Mouse (Mus musculus): ENCODE data around the gene Agr2. TPM values are rescaled to one million over a fixed set of nuclear protein-coding genes. Genes with fewer than 3 reads are reported as not detected.

Agr2 gene
- polyA plus RNA-seq, 1 experiment from 2014 or later = 430 TPM

GRCm38 (mm10) chr12:36032419-36032818 is 39.7 kb downstream of the Agr2 start:
- Histone ChIP-seq H3K9me3 (ENCODE audit: control insufficient read depth, low read length) (no peaks in the 10 kb centered on the region; the same call in 1 of the 2 replicates), H3K4me2 (ENCODE audit: low read depth, low read length) (no peak overlapping the region), H3K27ac (ENCODE audit: low read length) (no peak overlapping the region), H3K9ac (ENCODE audit: low read depth, low read length) (no peak overlapping the region), H3K4me1 (ENCODE audit: control insufficient read depth, insufficient read depth, low read length) (peaks cover 4% of the 10 kb centered on the region; the same call in 1 of the 2 replicates), H3K4me3 (ENCODE audit: low read length) (no peak overlapping the region), H3K36me3 (ENCODE audit: control insufficient read depth, insufficient read depth, low read length) (no peaks in the 10 kb centered on the region), H3K27me3 (replicated peaks; ENCODE audit: control insufficient read depth, insufficient read depth, low read length) (no peaks in the 10 kb centered on the region)
- no peak for ATAC-seq
- 71% methylated on average over 4 of the region's 4 CpGs for WGBS

GRCm38 (mm10) chr12:36035501-36035900 is 42.8 kb downstream of the Agr2 start:
- Histone ChIP-seq H3K27me3 (replicated peaks; ENCODE audit: control insufficient read depth, insufficient read depth, low read length) (no peaks in the 10 kb centered on the region), H3K9me3 (ENCODE audit: control insufficient read depth, low read length) (no peaks in the 10 kb centered on the region; the same call in 1 of the 2 replicates), H3K36me3 (ENCODE audit: control insufficient read depth, insufficient read depth, low read length) (no peaks in the 10 kb centered on the region), H3K4me3 (ENCODE audit: low read length) (no peak overlapping the region), H3K4me1 (ENCODE audit: control insufficient read depth, insufficient read depth, low read length) (no peaks in the 10 kb centered on the region), H3K4me2 (ENCODE audit: low read depth, low read length) (no peak overlapping the region), H3K27ac (ENCODE audit: low read length) (no peak overlapping the region), H3K9ac (ENCODE audit: low read depth, low read length) (no peak overlapping the region)
- ATAC-seq = no peak
- WGBS = 94% methylated on average over 6 of the region's 6 CpGs

GRCm38 (mm10) chr12:36036121-36036520 is 43.4 kb downstream of the Agr2 start:
- Histone ChIP-seq H3K4me1 (ENCODE audit: control insufficient read depth, insufficient read depth, low read length) (peaks cover 4% of the 10 kb centered on the region; the same call in 1 of the 2 replicates), H3K4me3 (ENCODE audit: low read length) (no peak overlapping the region), H3K9me3 (ENCODE audit: control insufficient read depth, low read length) (no peaks in the 10 kb centered on the region; the same call in 1 of the 2 replicates), H3K36me3 (ENCODE audit: control insufficient read depth, insufficient read depth, low read length) (no peaks in the 10 kb centered on the region), H3K27me3 (replicated peaks; ENCODE audit: control insufficient read depth, insufficient read depth, low read length) (no peaks in the 10 kb centered on the region), H3K27ac (ENCODE audit: low read length) (no peak overlapping the region), H3K4me2 (ENCODE audit: low read depth, low read length) (no peak overlapping the region), H3K9ac (ENCODE audit: low read depth, low read length) (no peak overlapping the region)
- 92% methylated on average over 7 of the region's 7 CpGs for WGBS
- ATAC-seq = no peak

GRCm38 (mm10) chr12:36036776-36037175 is 44.1 kb downstream of the Agr2 start:
- Histone ChIP-seq H3K4me2 (ENCODE audit: low read depth, low read length) (no peak overlapping the region), H3K27me3 (replicated peaks; ENCODE audit: control insufficient read depth, insufficient read depth, low read length) (no peaks in the 10 kb centered on the region), H3K4me1 (ENCODE audit: control insufficient read depth, insufficient read depth, low read length) (peaks cover 4% of the 10 kb centered on the region; the same call in 1 of the 2 replicates), H3K36me3 (ENCODE audit: control insufficient read depth, insufficient read depth, low read length) (no peaks in the 10 kb centered on the region), H3K4me3 (ENCODE audit: low read length) (no peak overlapping the region), H3K9me3 (ENCODE audit: control insufficient read depth, low read length) (no peaks in the 10 kb centered on the region; the same call in 1 of the 2 replicates), H3K9ac (ENCODE audit: low read depth, low read length) (no peak overlapping the region), H3K27ac (ENCODE audit: low read length) (no peak overlapping the region)
- 72% methylated on average over 10 of the region's 10 CpGs for WGBS
- no peak; the same call in 1 of the 2 replicates for ATAC-seq

GRCm38 (mm10) chr12:36039541-36040084 is 46.9 kb downstream of the Agr2 start:
- H3K4me3 ChIP-seq (ENCODE audit: low read length) = 0 out of 2 replicates have a peak overlapping the region, but pooled peaks have one; percentile 10
- no peak overlapping the region for H3K9ac ChIP-seq (ENCODE audit: low read depth, low read length)
- 56% methylated on average over 9 of the region's 9 CpGs for WGBS
- H3K4me2 ChIP-seq (ENCODE audit: low read depth, low read length) = 0 out of 2 replicates have a peak overlapping the region, but pooled peaks have one; percentile 26
- H3K27me3 ChIP-seq (replicated peaks; ENCODE audit: control insufficient read depth, insufficient read depth, low read length) = no peaks in the 10 kb centered on the region
- no peaks in the 10 kb centered on the region for H3K36me3 ChIP-seq (ENCODE audit: control insufficient read depth, insufficient read depth, low read length)
- ATAC-seq = no peak
- no peak overlapping the region for H3K27ac ChIP-seq (ENCODE audit: low read length)
- peaks cover 4% of the 10 kb centered on the region; the same call in 1 of the 2 replicates for H3K4me1 ChIP-seq (ENCODE audit: control insufficient read depth, insufficient read depth, low read length)
- H3K9me3 ChIP-seq (ENCODE audit: control insufficient read depth, low read length) = no peaks in the 10 kb centered on the region

- H3K27me3 ChIP-seq (replicated peaks; ENCODE audit: control insufficient read depth, insufficient read depth, low read length) = no peaks in the 10 kb centered on the region
- H3K4me2 ChIP-seq (ENCODE audit: low read depth, low read length) = peak overlapping the region; percentile 86
- 55% methylated on average over 10 of the region's 10 CpGs for WGBS
- H3K4me3 ChIP-seq (ENCODE audit: low read length) = peak overlapping the region; percentile 90
- no peaks in the 10 kb centered on the region for H3K36me3 ChIP-seq (ENCODE audit: control insufficient read depth, insufficient read depth, low read length)
- H3K27ac ChIP-seq (ENCODE audit: low read length) = no peak overlapping the region
- H3K9me3 ChIP-seq (ENCODE audit: control insufficient read depth, low read length) = no peaks in the 10 kb centered on the region
- H3K4me1 ChIP-seq (ENCODE audit: control insufficient read depth, insufficient read depth, low read length) = peaks cover 4% of the 10 kb centered on the region; the same call in 1 of the 2 replicates
- peak overlapping the region; percentile 46 for H3K9ac ChIP-seq (ENCODE audit: low read depth, low read length)
- no peak for ATAC-seq
Measured at GRCm38 (mm10) chr12:36040571-36041280, 48.0 kb downstream of the Agr2 start.

- peak overlapping the region; percentile 90 for H3K4me3 ChIP-seq (ENCODE audit: low read length)
Measured at GRCm38 (mm10) chr12:36041281-36041589, 48.5 kb downstream of the Agr2 start.

GRCm38 (mm10) chr12:36041703-36042347 is 49.1 kb downstream of the Agr2 start:
- peak overlapping the region; percentile 82 for H3K27ac ChIP-seq (ENCODE audit: low read length)
- peak overlapping the region; percentile 86 for H3K4me2 ChIP-seq (ENCODE audit: low read depth, low read length)
- H3K9ac ChIP-seq (ENCODE audit: low read depth, low read length) = peak overlapping the region; percentile 90
- H3K4me3 ChIP-seq (ENCODE audit: low read length) = peak overlapping the region; percentile 90
- peak; percentile 79 for ATAC-seq
- H3K4me1 ChIP-seq (ENCODE audit: control insufficient read depth, insufficient read depth, low read length) = peaks cover 4% of the 10 kb centered on the region; the same call in 1 of the 2 replicates
- H3K27me3 ChIP-seq (replicated peaks; ENCODE audit: control insufficient read depth, insufficient read depth, low read length) = no peaks in the 10 kb centered on the region
- under 1% methylated on average over 50 of the region's 50 CpGs for WGBS
- no peaks in the 10 kb centered on the region for H3K9me3 ChIP-seq (ENCODE audit: control insufficient read depth, low read length)
- H3K36me3 ChIP-seq (ENCODE audit: control insufficient read depth, insufficient read depth, low read length) = no peaks in the 10 kb centered on the region

More at GRCm38 (mm10) chr12:36041281-36041589, 48.5 kb downstream of the Agr2 start:
- 28% methylated on average over 4 of the region's 4 CpGs for WGBS
- Histone ChIP-seq H3K9ac (ENCODE audit: low read depth, low read length) (peak overlapping the region; percentile 90), H3K4me2 (ENCODE audit: low read depth, low read length) (peak overlapping the region; percentile 86), H3K36me3 (ENCODE audit: control insufficient read depth, insufficient read depth, low read length) (no peaks in the 10 kb centered on the region), H3K27me3 (replicated peaks; ENCODE audit: control insufficient read depth, insufficient read depth, low read length) (no peaks in the 10 kb centered on the region), H3K27ac (ENCODE audit: low read length) (no peak overlapping the region), H3K4me1 (ENCODE audit: control insufficient read depth, insufficient read depth, low read length) (peaks cover 4% of the 10 kb centered on the region; the same call in 1 of the 2 replicates), H3K9me3 (ENCODE audit: control insufficient read depth, low read length) (no peaks in the 10 kb centered on the region)
- no peak for ATAC-seq

- H3K4me1 ChIP-seq (ENCODE audit: control insufficient read depth, insufficient read depth, low read length) = peaks cover 4% of the 10 kb centered on the region; the same call in 1 of the 2 replicates
- H3K4me2 ChIP-seq (ENCODE audit: low read depth, low read length) = peak within 1 kb of the TSS; percentile 86
- no peaks in the 10 kb centered on the region for H3K36me3 ChIP-seq (ENCODE audit: control insufficient read depth, insufficient read depth, low read length)
- H3K4me3 ChIP-seq (ENCODE audit: low read length) = peak within 1 kb of the TSS; percentile 90
- peak; percentile 99 for ATAC-seq
- H3K9ac ChIP-seq (ENCODE audit: low read depth, low read length) = peak within 1 kb of the TSS; percentile 90
- H3K9me3 ChIP-seq (ENCODE audit: control insufficient read depth, low read length) = no peaks in the 10 kb centered on the region
- WGBS = under 1% methylated on average over 34 of the region's 35 CpGs
- H3K27ac ChIP-seq (ENCODE audit: low read length) = peak within 1 kb of the TSS; percentile 82
- H3K27me3 ChIP-seq (replicated peaks; ENCODE audit: control insufficient read depth, insufficient read depth, low read length) = no peaks in the 10 kb centered on the region
Measured at GRCm38 (mm10) chr12:36042348-36042778, 49.7 kb downstream of the Agr2 start, which contains the start of gene Tspan13. TSS of gene Tspan13 (minus strand) at chr12:36042500.
